Mouse (Mus musculus) G1E (cell line): ENCODE results near the gene Nr3c2.

ENCODE experiments used
- CTCF ChIP-seq: IDR thresholded peaks from 2 replicates; pipeline ENCODE4 v1.5.1; 2012; ENCODE audit warnings: low read depth, low read length, inconsistent platforms, mixed read lengths
- GATA1 ChIP-seq: IDR thresholded peaks from 2 replicates; pipeline ENCODE4 v1.6.1; 2012; ENCODE audit warnings: borderline replicate concordance, low read length, inconsistent platforms, mixed read lengths
- GATA2 ChIP-seq: IDR thresholded peaks from 2 replicates; pipeline ENCODE4 v1.6.1; 2012; ENCODE audit warnings: low read depth, low read length, inconsistent platforms, borderline replicate concordance
- POLR2AphosphoS5 ChIP-seq: IDR thresholded peaks from 2 replicates; pipeline ENCODE4 v1.6.1; 2012; ENCODE audit warnings: low read depth, low read length, inconsistent platforms; ENCODE audit not compliant: insufficient replicate concordance

DNA sequence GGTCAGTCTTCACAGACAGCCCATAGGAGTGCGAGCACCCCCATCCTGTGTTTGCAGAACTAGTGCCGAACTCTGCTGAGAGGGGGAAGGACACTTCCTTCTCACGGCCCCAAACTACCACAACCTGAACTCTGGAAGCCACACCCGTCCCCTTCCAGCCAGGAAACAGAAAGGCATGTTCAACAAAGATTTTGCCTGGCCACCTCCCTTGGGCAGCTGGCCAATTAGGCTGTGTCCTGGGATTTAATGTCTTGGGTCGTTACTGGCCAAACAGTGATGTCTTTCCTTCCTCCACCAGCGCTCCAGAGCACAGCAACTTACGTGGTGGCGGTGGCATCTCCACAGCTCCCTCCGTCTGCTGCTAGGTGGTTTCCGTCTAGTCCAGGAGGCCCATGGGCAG lies 377.6 kb downstream of the Nr3c2 start:
- TF ChIP-seq CTCF: no peak
- no peak for TF ChIP-seq POLR2AphosphoS5
- TF ChIP-seq GATA1: no peak
- no peak for TF ChIP-seq GATA2
